Mouse (Mus musculus) embryonic facial prominence, embryonic 10.5 days (tissue): ENCODE results near the gene Trmt2a. TPM values are rescaled to one million over a fixed set of nuclear protein-coding genes. Genes with fewer than 3 reads are reported as not detected.

ENCODE experiments used
- DNase-seq: peaks from one replicate; pipeline ENCODE4 v3.0.0-alpha.2; 2017; ENCODE audit warnings: low spot score
- H3K27ac ChIP-seq: fragments of 300-500 bp; sonication (generic); replicated peaks from 2 replicates; pipeline ENCODE4 v1.5.1; 2016; ENCODE audit warnings: mild to moderate bottlenecking
- H3K27me3 ChIP-seq: fragments of 300-500 bp; sonication (generic); replicated peaks from 2 replicates; pipeline ENCODE4 v1.6.1; 2016; ENCODE audit warnings: low read depth, mild to moderate bottlenecking; ENCODE audit not compliant: poor library complexity, severe bottlenecking
- H3K36me3 ChIP-seq: fragments of 300-500 bp; sonication (generic); replicated peaks from 2 replicates; pipeline ENCODE4 v1.6.1; 2016; ENCODE audit warnings: mild to moderate bottlenecking, moderate library complexity
- H3K4me1 ChIP-seq: fragments of 300-500 bp; sonication (generic); 2 replicates; pipeline ENCODE4 v1.6.1; 2016
- H3K4me3 ChIP-seq: fragments of 300-500 bp; sonication (generic); 2 replicates; pipeline ENCODE4 v1.5.1; 2016; ENCODE audit warnings: mild to moderate bottlenecking, moderate library complexity
- H3K9me3 ChIP-seq: fragments of 300-500 bp; sonication (generic); 2 replicates; pipeline ENCODE4 v1.6.1; 2016; ENCODE audit warnings: mild to moderate bottlenecking
- WGBS: fragments of 180-500 bp; shearing (Covaris S2); methylation state at CpG from one replicate; pipeline ENCODE4 v1.1.7; 2016; 5-methylcytosine and 5-hydroxymethylcytosine counted together
- polyA plus RNA-seq: library from polyadenylated mRNA; unstranded; fragments of >200 nt; fragmentation: Nextera tagmentation; extraction: Ambion mirVana; gene quantifications from 2 replicates; pipeline ENCODE4 v1.2.1, GENCODE M21; 2016

Trmt2a gene
- polyA plus RNA-seq, 1 experiment from 2014 or later = 116 TPM

GRCm38 (mm10) chr16:18234671-18235388 lies 13.6 kb upstream of the Trmt2a start, which contains the start of gene Zdhhc8:
TSS of gene Zdhhc8 (minus strand) at chr16:18235136.
- WGBS = under 1% methylated on average over 79 of the region's 79 CpGs
- no peaks in the 10 kb centered on the region for H3K9me3 ChIP-seq

DNA sequence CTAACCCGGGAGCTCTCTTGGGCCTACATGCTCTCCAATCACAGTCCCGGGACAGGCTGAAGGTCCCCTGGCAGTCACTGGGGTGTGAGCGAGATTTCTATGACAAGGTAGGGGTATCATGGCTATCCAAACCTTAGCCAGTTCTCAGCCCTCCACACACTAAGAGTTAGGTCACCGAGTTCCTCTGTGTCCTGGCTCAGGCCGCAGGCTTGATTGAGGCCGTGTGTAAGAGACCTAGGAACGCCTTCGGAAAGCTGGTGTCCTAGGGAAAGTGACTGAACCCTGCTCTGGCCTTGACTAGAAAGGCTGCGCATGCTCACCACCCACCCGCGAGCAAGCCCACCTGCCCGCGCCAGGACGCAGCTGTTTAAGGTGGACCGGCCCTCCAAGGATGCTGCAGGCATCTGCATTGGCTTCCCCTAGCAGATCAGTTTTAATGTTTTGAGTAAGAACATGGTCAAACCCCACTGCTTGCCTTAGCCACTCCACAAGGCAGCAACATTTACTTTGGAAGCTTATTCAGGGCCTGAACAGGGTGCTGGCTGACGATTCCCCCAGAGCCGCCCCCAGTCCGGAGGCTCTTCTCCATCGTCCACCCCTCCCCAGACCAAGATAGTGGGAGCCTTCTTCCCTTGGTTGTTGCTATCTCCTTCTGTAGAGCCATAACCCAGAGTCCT lies 13.0 kb upstream of the Trmt2a start:
- H3K27ac ChIP-seq = peak overlapping the region; percentile 90
- peaks cover 41% of the 10 kb centered on the region for H3K36me3 ChIP-seq
- 6% methylated on average over 19 of the region's 19 CpGs for WGBS
- DNase-seq = peak; percentile 82
- H3K27me3 ChIP-seq = no peaks in the 10 kb centered on the region
- H3K4me1 ChIP-seq = peaks cover 32% of the 10 kb centered on the region
- H3K4me3 ChIP-seq = peak overlapping the region; percentile 93
- no peaks in the 10 kb centered on the region for H3K9me3 ChIP-seq

More at GRCm38 (mm10) chr16:18234671-18235388, 13.6 kb upstream of the Trmt2a start, which contains the start of gene Zdhhc8:
- DNase-seq = peak; percentile 83
- peak within 1 kb of the TSS; percentile 93 for H3K4me3 ChIP-seq
- peak within 1 kb of the TSS; percentile 90 for H3K27ac ChIP-seq
- H3K4me1 ChIP-seq = peaks cover 32% of the 10 kb centered on the region
- no peaks in the 10 kb centered on the region for H3K27me3 ChIP-seq
- H3K36me3 ChIP-seq = peaks cover 34% of the 10 kb centered on the region

DNA sequence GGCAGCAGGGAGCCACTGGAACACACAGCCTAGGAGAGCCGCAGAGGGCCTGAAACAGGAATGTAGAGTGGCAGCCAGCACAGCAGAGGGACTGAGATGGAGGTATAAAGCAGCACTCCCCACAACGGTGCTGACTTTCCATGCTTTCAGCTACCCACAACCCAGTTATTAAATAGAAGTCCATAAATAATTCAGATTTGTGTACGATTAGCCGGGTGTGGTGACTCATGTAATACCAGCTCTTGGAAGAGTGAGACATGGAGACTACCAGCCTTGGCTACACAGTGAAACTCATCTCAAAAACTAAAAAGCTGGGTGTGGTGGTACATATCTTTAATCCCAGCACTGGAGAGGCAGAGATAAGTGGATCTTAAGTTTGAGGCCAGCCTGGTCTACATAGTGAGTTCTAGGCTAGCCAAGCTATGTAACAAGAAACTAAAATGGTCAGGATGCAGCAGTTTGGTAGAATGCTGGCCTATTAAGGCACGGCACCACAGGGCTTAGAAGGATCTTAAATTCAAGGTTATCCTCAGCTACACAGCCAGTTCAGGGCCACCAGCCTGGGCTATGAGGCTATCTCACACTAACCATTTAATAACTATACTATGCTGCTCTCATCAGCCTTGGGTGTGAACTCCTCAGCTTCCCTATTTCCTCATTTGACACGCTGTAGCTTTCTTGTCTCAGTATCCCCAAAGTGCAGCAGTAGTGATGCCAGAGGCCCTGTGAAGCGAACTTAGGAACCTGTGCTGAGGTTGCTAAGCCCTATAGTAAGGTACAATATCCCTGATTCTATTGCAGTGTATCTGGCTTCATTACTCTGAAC lies 11.6 kb upstream of the Trmt2a start:
- Histone ChIP-seq H3K4me3 (no peak overlapping the region), H3K27ac (no peak overlapping the region; the same call in 1 of the 2 replicates), H3K36me3 (peaks cover 55% of the 10 kb centered on the region), H3K9me3 (no peaks in the 10 kb centered on the region), H3K4me1 (peaks cover 30% of the 10 kb centered on the region), H3K27me3 (no peaks in the 10 kb centered on the region)
- WGBS = 77% methylated on average over 7 of the region's 7 CpGs
- no peak for DNase-seq

DNA sequence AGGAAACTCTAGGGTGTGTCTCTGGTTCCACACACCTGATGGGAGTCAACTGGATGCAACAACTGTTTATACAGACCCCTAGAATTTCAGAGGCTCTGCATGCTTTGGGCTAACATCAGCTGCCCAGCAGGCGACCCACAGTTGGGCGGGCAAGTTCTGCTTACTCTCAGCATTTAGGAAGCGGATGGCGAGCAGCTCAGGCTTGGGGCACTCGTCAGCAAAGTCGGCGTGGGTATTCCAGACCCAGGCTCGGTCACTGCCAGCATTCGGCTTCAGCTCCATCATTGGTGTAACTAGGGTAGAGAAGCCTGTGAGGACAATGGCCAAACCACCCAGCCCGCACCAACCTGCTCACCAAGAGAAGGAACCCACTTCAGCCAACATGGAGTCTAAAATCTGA lies 6.9 kb upstream of the Trmt2a start:
- Histone ChIP-seq H3K27me3 (no peaks in the 10 kb centered on the region), H3K36me3 (peaks cover 98% of the 10 kb centered on the region), H3K27ac (no peak overlapping the region), H3K9me3 (no peaks in the 10 kb centered on the region), H3K4me1 (peaks cover 15% of the 10 kb centered on the region), H3K4me3 (no peak overlapping the region)
- DNase-seq = no peak
- WGBS = 92% methylated on average over 10 of the region's 10 CpGs

GRCm38 (mm10) chr16:18247521-18248399 lies 719 bp upstream of the Trmt2a start:
- peak overlapping the region; percentile 77 for H3K4me3 ChIP-seq
- no peak for DNase-seq
- peaks cover 47% of the 10 kb centered on the region for H3K4me1 ChIP-seq
- H3K27me3 ChIP-seq = no peaks in the 10 kb centered on the region
- H3K9me3 ChIP-seq = no peaks in the 10 kb centered on the region
- peaks cover 73% of the 10 kb centered on the region for H3K36me3 ChIP-seq
- peak overlapping the region; percentile 96 for H3K27ac ChIP-seq
- under 1% methylated on average over 33 of the region's 33 CpGs for WGBS

- Histone ChIP-seq H3K27me3 (no peaks in the 10 kb centered on the region), H3K9me3 (no peaks in the 10 kb centered on the region)
- DNase-seq = peak; percentile 50
These were observed 987 bp downstream of the Trmt2a start for GRCm38 (mm10) chr16:18249364-18249967.

DNA sequence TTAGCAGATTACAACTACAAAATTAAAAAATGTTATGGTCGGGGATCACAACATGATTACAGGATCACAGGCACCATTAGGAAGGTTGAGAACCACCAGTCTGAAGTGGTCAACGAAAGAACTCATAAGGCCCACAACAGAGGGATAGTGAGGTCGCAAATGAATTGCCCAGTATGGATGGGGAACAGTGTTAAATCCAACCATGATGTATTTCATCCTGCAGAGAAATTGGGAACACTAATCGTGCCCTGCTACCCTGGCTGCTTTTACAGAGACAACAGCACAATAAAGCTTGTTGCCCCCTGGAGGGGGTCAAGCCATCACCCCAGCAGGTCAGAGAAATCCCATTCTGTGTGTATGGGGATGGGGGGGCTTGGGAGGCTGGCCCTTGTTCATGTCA lies 1.8 kb downstream of the Trmt2a start:
- 69% methylated on average over 4 of the region's 4 CpGs for WGBS
- no peaks in the 10 kb centered on the region for H3K9me3 ChIP-seq
- no peaks in the 10 kb centered on the region for H3K27me3 ChIP-seq
- peaks cover 45% of the 10 kb centered on the region for H3K4me1 ChIP-seq
- peaks cover 73% of the 10 kb centered on the region for H3K36me3 ChIP-seq
- H3K4me3 ChIP-seq = peak overlapping the region; percentile 77
- 0 out of 2 replicates have a peak overlapping the region, but pooled peaks have one; percentile 96 for H3K27ac ChIP-seq
- no peak for DNase-seq

More at GRCm38 (mm10) chr16:18249364-18249967, 987 bp downstream of the Trmt2a start:
- H3K27ac ChIP-seq = peak overlapping the region; percentile 96
- peaks cover 73% of the 10 kb centered on the region for H3K36me3 ChIP-seq
- peak overlapping the region; percentile 77 for H3K4me3 ChIP-seq
- WGBS = 11% methylated on average over 27 of the region's 27 CpGs
- H3K4me1 ChIP-seq = peaks cover 47% of the 10 kb centered on the region

GRCm38 (mm10) chr16:18250828-18251790 lies 2.6 kb downstream of the Trmt2a start:
- Histone ChIP-seq H3K36me3 (peaks cover 73% of the 10 kb centered on the region), H3K4me1 (peaks cover 38% of the 10 kb centered on the region), H3K27ac (0 out of 2 replicates have a peak overlapping the region, but pooled peaks have one; percentile 2), H3K9me3 (no peaks in the 10 kb centered on the region), H3K27me3 (no peaks in the 10 kb centered on the region), H3K4me3 (peak overlapping the region; percentile 77)
- WGBS = 78% methylated on average over 10 of the region's 10 CpGs
- peak; percentile 31 for DNase-seq

GRCm38 (mm10) chr16:18252736-18253135 lies 4.3 kb downstream of the Trmt2a start:
- 90% methylated on average over 6 of the region's 6 CpGs for WGBS
- no peak overlapping the region for H3K27ac ChIP-seq
- H3K27me3 ChIP-seq = no peaks in the 10 kb centered on the region
- H3K4me3 ChIP-seq = no peak overlapping the region
- no peak for DNase-seq
- no peaks in the 10 kb centered on the region for H3K9me3 ChIP-seq
- peaks cover 26% of the 10 kb centered on the region for H3K4me1 ChIP-seq
- peaks cover 78% of the 10 kb centered on the region for H3K36me3 ChIP-seq

DNA sequence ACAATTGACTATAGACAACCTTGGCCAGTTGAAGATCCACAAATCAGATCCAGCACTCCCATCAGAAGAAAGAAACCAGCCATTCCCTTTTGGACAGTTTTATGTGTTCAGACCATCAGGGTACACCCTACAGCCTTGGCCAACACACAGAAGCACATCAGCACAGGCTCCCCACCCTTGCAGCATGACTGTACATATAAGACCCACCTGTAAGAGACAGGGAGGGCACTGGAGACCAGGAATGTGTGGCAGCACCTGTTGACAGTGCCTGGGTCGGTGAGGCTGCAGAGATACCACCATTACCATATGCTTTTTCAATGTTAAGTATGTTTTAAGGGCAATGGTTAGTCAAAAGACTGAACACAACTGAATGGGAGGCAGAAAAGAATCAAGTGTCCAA lies 5.4 kb downstream of the Trmt2a start:
- Histone ChIP-seq H3K27ac (no peak overlapping the region), H3K4me3 (no peak overlapping the region), H3K4me1 (peaks cover 26% of the 10 kb centered on the region), H3K36me3 (peaks cover 87% of the 10 kb centered on the region), H3K9me3 (no peaks in the 10 kb centered on the region), H3K27me3 (no peaks in the 10 kb centered on the region)
- 92% methylated on average over 1 of the region's 1 CpGs for WGBS
- no peak for DNase-seq
